Mouse (Mus musculus) cortical plate, adult 2 months (tissue): ENCODE results near the gene Pigyl.

Experiments used
- CTCF ChIP-seq: fragments of 200-500 bp; IDR thresholded peaks from 2 replicates; pipeline ENCODE4 v1.5.1; 2011; ENCODE audit warnings: mild to moderate bottlenecking, control low read depth, low read length; ENCODE audit not compliant: insufficient read depth; ENCODE audit errors: extremely low read depth
- POLR2A ChIP-seq: fragments of 200-500 bp; IDR thresholded peaks from 2 replicates; pipeline ENCODE4 v1.6.1; 2011; ENCODE audit warnings: mild to moderate bottlenecking, low read length, control low read depth; ENCODE audit not compliant: insufficient read depth; ENCODE audit errors: extremely low read depth

GRCm38 (mm10) chr9:22131226-22131981, 25.2 kb upstream of the Pigyl start:
- no peak for TF ChIP-seq POLR2A
- TF ChIP-seq CTCF, result no peak
